Mouse (Mus musculus): ENCODE data around the gene Serpinc1.

DNA sequence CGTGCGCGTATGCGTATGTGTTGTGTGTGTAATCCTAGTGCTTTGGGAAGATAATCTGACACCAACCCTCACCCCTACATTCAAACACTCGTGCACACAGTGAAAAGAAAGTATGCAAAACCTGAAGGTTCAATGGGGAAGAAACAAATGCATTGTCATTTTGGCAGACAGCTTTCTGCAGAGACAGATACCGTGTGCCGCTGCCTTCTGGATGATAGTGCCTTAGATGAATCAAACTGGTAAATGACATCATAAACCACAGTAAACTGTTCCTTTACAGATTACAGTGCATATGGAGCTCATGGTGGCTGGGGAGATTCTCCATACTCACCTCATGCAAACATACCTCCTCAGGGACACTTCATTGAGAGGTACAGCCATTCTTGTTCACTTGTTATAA lies 15.2 kb upstream of the Serpinc1 start:
- TF ChIP-seq CTCF (IDR thresholded peaks at IDR 0.05; ENCODE audit: extremely low read depth, insufficient read depth, insufficient read length, insufficient replicate concordance), result no peak
- TF ChIP-seq POLR2A (IDR thresholded peaks at IDR 0.05; ENCODE audit: low read depth, low read length), result no peak
